Mouse (Mus musculus) kidney, adult 2 months (tissue): Measurements from ENCODE around the gene Nmt2.

ENCODE experiments used
- CTCF ChIP-seq: fragments of 200-500 bp; conservative IDR thresholded peaks from 2 replicates; pipeline ENCODE4 v1.5.1; 2011; ENCODE audit warnings: low read depth, mild to moderate bottlenecking, control low read depth, low read length, moderate library complexity, mixed read lengths; ENCODE audit not compliant: insufficient read depth, insufficient read length
- POLR2A ChIP-seq: fragments of 200-500 bp; IDR thresholded peaks from one replicate; pipeline ENCODE4 v1.6.1; 2011; ENCODE audit warnings: low read depth, low read length, control low read depth

GRCm38 (mm10) chr2:3348422-3348821 is 64.4 kb downstream of the Nmt2 start:
- TF ChIP-seq CTCF, result no peak
- TF ChIP-seq POLR2A, result no peak
